ENCODE assay signal across 14 mouse cellular contexts in genomic region chr11:115841044-115841443, GRCm38 (mm10). TPM values are rescaled to one million over a fixed set of nuclear protein-coding genes. Genes with fewer than 3 reads are reported as not detected.
DNase-seq lines count a peak whose midpoint lies in the region; ATAC-seq and TF ChIP-seq lines count a peak whose summit lies in the region.
"Had no signal": no experiment of that assay in that cellular context is flagged by ENCODE, and none has a peak within 500 bp of the region (broad histone marks: within the 10 kb centered on the region; RNA-seq: fewer than 3 reads in every experiment).

No protein-coding gene starts in this region.

- 87% methylated on average over 6 of the region's 6 CpGs for WGBS in heart, embryonic 14.5 days
- WGBS in lung, embryonic 15.5 days: 85% methylated on average over 6 of the region's 6 CpGs
- WGBS in liver, postnatal 0 days (ENCODE audit: insufficient replicate concordance): 79% methylated on average over 6 of the region's 6 CpGs
- 82% methylated on average over 6 of the region's 6 CpGs for WGBS in hindbrain, embryonic 13.5 days

- TF ChIP-seq EP300 in liver, postnatal 0 days (IDR thresholded peaks at IDR 0.05; ENCODE audit: low read depth): no peak

- H3K4me1 ChIP-seq in heart, embryonic 14.5 days (ENCODE audit: control insufficient read depth in 2 of 2, insufficient read depth in 2 of 2, low read length in 2 of 2): peaks cover 56 to 69% of the 10 kb centered on the region in 2 experiments
- H3K4me1 ChIP-seq in lung, embryonic 15.5 days: peaks cover 72% of the 10 kb centered on the region
- peaks cover 32% of the 10 kb centered on the region for H3K4me1 ChIP-seq in liver, postnatal 0 days (ENCODE audit: insufficient read depth)
- H3K4me1 ChIP-seq in hindbrain, embryonic 13.5 days (replicated peaks): no peaks in the 10 kb centered on the region
- H3K4me1 ChIP-seq: hindbrain, embryonic 15.5 days had no signal

- TF ChIP-seq CTCF in liver, postnatal 0 days (IDR thresholded peaks at IDR 0.05; ENCODE audit: low read depth): peak; percentile 47

- no peak overlapping the region for H3K9ac ChIP-seq in heart, embryonic 14.5 days (ENCODE audit: low read length)
- no peak overlapping the region for H3K9ac ChIP-seq in lung, embryonic 15.5 days
- no peak overlapping the region for H3K9ac ChIP-seq in liver, postnatal 0 days (replicated peaks)
- no peak overlapping the region for H3K9ac ChIP-seq in hindbrain, embryonic 13.5 days
- H3K9ac ChIP-seq: hindbrain, embryonic 15.5 days; limb, embryonic 12.5 days had no signal

- no peak for ATAC-seq in heart, embryonic 14.5 days (ENCODE audit: insufficient number of reproducible peaks, insufficient read depth, low FRiP score, low read depth)
- no peak for ATAC-seq in lung, embryonic 15.5 days (ENCODE audit: borderline replicate concordance, extremely low read depth, low FRiP score, low TSS enrichment)
- ATAC-seq in liver, postnatal 0 days: no peak
- ATAC-seq in hindbrain, embryonic 13.5 days (ENCODE audit: low FRiP score): no peak

- no peak overlapping the region for H3K4me2 ChIP-seq in heart, embryonic 14.5 days (ENCODE audit: low read length)
- H3K4me2 ChIP-seq in lung, embryonic 15.5 days: no peak overlapping the region
- H3K4me2 ChIP-seq in liver, postnatal 0 days (ENCODE audit: low read depth, low read length): no peak overlapping the region
- no peak overlapping the region for H3K4me2 ChIP-seq in hindbrain, embryonic 13.5 days
- H3K4me2 ChIP-seq: hindbrain, embryonic 15.5 days had no signal

- H3K27me3 ChIP-seq in heart, embryonic 14.5 days (ENCODE audit: control insufficient read depth, insufficient read depth, low read length): no peaks in the 10 kb centered on the region
- H3K27me3 ChIP-seq in lung, embryonic 15.5 days: no peaks in the 10 kb centered on the region
- H3K27me3 ChIP-seq in liver, postnatal 0 days (ENCODE audit: insufficient read depth, low read length): no peaks in the 10 kb centered on the region
- H3K27me3 ChIP-seq in hindbrain, embryonic 13.5 days: no peaks in the 10 kb centered on the region
- H3K27me3 ChIP-seq: hindbrain, embryonic 15.5 days; limb, embryonic 12.5 days had no signal

- peaks cover 16% of the 10 kb centered on the region for H3K36me3 ChIP-seq in heart, embryonic 14.5 days (ENCODE audit: control insufficient read depth, insufficient read depth, low read length)
- H3K36me3 ChIP-seq in lung, embryonic 15.5 days: peaks cover 13% of the 10 kb centered on the region
- peaks cover 15% of the 10 kb centered on the region for H3K36me3 ChIP-seq in liver, postnatal 0 days (replicated peaks; ENCODE audit: insufficient read depth, low read length)
- no peaks in the 10 kb centered on the region for H3K36me3 ChIP-seq in hindbrain, embryonic 13.5 days
- H3K36me3 ChIP-seq: hindbrain, embryonic 15.5 days had no signal

- H3K4me3 ChIP-seq in heart, embryonic 14.5 days (ENCODE audit: control insufficient read depth in 1 of 2, insufficient read depth in 1 of 2, low read depth in 1 of 2, low read length in 2 of 2): no peak overlapping the region
- H3K4me3 ChIP-seq in lung, embryonic 15.5 days: no peak overlapping the region
- no peak overlapping the region for H3K4me3 ChIP-seq in liver, postnatal 0 days (ENCODE audit: low read depth, low read length)
- no peak overlapping the region for H3K4me3 ChIP-seq in hindbrain, embryonic 13.5 days
- H3K4me3 ChIP-seq: hindbrain, embryonic 15.5 days; limb, embryonic 12.5 days had no signal

- no peak for DNase-seq in heart, postnatal 10 days
- DNase-seq in lung, postnatal 25 days (ENCODE audit: low spot score): no peak
- DNase-seq in ZHBTc4 (ENCODE audit: low read depth, low spot score): peak; percentile 88
- no peak for DNase-seq in liver, postnatal 0 days
- DNase-seq in neural tube, embryonic 10.5 days (ENCODE audit: extremely low spot score, low spot score): no peak
- DNase-seq: adrenal gland, adult 2 months; cerebellum, adult 11 months had no signal

- intact Hi-C loops in heart, postnatal 10 days (cut with DNase I): loop anchor here (2.0 kb wide), 1 partner anchor 18 kb away; the partner anchor contains the start of gene Myo15b

- peaks cover 5% of the 10 kb centered on the region; the same call in 1 of the 2 replicates for H3K9me3 ChIP-seq in heart, embryonic 14.5 days (ENCODE audit: control insufficient read depth, low read length)
- 0 out of 2 replicates have a peak, but pooled peaks cover 4% of the 10 kb centered on the region for H3K9me3 ChIP-seq in lung, embryonic 15.5 days
- no peaks in the 10 kb centered on the region; the same call in 1 of the 2 replicates for H3K9me3 ChIP-seq in liver, postnatal 0 days (ENCODE audit: low read length)
- no peaks in the 10 kb centered on the region for H3K9me3 ChIP-seq in hindbrain, embryonic 13.5 days
- H3K9me3 ChIP-seq: hindbrain, embryonic 15.5 days had no signal

- H3K27ac ChIP-seq in heart, embryonic 14.5 days (replicated peaks in 1 of 2; ENCODE audit: control insufficient read depth in 1 of 2, insufficient read depth in 1 of 2, low read depth in 2 of 2, low read length in 2 of 2): peak overlapping the region; percentile 97 to 99
- H3K27ac ChIP-seq in lung, embryonic 15.5 days: peak overlapping the region; percentile 92
- peak overlapping the region; percentile 11; the same call in 1 of the 2 replicates for H3K27ac ChIP-seq in liver, postnatal 0 days (ENCODE audit: low read depth)
- H3K27ac ChIP-seq in hindbrain, embryonic 13.5 days: no peak overlapping the region
- H3K27ac ChIP-seq: hindbrain, embryonic 15.5 days had no signal

RNA-seq across cellular contexts. Expression of gene Myo15b, which starts 17.2 kb away (rescaled TPM):
- polyA plus RNA-seq in heart, embryonic 14.5 days (2014; fragmentation: Nextera tagmentation; extraction: Ambion mirVana): 0.09 and 0.22 TPM in 2 replicates
- under 1 TPM; 0.17 to 0.22 TPM for total RNA-seq in heart, postnatal 10 days (2021)
- 0.25 and 0.49 TPM in 2 replicates for polyA plus RNA-seq in lung, embryonic 15.5 days (2015; fragmentation: Nextera tagmentation; extraction: Ambion mirVana)
- 2.4 and 2.7 TPM in 2 replicates for polyA plus RNA-seq in liver, postnatal 0 days (2015; fragmentation: Nextera tagmentation; extraction: Ambion mirVana)
- not detected in 2 replicates for polyA plus RNA-seq in hindbrain, embryonic 13.5 days (2015; fragmentation: Nextera tagmentation; extraction: Ambion mirVana)
- total RNA-seq: gastrocnemius, adult 18-20 months had no signal
- polyA plus RNA-seq: forebrain, embryonic 11.5 days; limb, embryonic 12.5 days had no signal

RNA-seq across cellular contexts. Expression of gene Llgl2, which starts 17.2 kb away (rescaled TPM):
- polyA plus RNA-seq in heart, embryonic 14.5 days (2014; fragmentation: Nextera tagmentation; extraction: Ambion mirVana): 14.5 and 15.5 TPM in 2 replicates
- 10 to 100 TPM; 17.9 to 18.2 TPM for total RNA-seq in heart, postnatal 10 days (2021)
- polyA plus RNA-seq in lung, embryonic 15.5 days (2015; fragmentation: Nextera tagmentation; extraction: Ambion mirVana): 35.1 and 40.1 TPM in 2 replicates
- 15.1 and 20.9 TPM in 2 replicates for polyA plus RNA-seq in liver, postnatal 0 days (2015; fragmentation: Nextera tagmentation; extraction: Ambion mirVana)
- polyA plus RNA-seq in hindbrain, embryonic 13.5 days (2015; fragmentation: Nextera tagmentation; extraction: Ambion mirVana): 1.00 and 2.2 TPM in 2 replicates

RNA-seq across cellular contexts. Expression of gene Tsen54, which starts 26.5 kb away (rescaled TPM):
- 18.9 and 24.2 TPM in 2 replicates for polyA plus RNA-seq in heart, embryonic 14.5 days (2014; fragmentation: Nextera tagmentation; extraction: Ambion mirVana)
- 10 to 100 TPM; 10.5 to 15.0 TPM for total RNA-seq in heart, postnatal 10 days (2021)
- polyA plus RNA-seq in lung, embryonic 15.5 days (2015; fragmentation: Nextera tagmentation; extraction: Ambion mirVana): 37.3 and 43.0 TPM in 2 replicates
- polyA plus RNA-seq in liver, postnatal 0 days (2015; fragmentation: Nextera tagmentation; extraction: Ambion mirVana): 7.7 and 8.8 TPM in 2 replicates
- polyA plus RNA-seq in hindbrain, embryonic 13.5 days (2015; fragmentation: Nextera tagmentation; extraction: Ambion mirVana): 24.5 and 25.4 TPM in 2 replicates

RNA-seq across cellular contexts. Expression of gene Caskin2, which starts 27.6 kb away (rescaled TPM):
- polyA plus RNA-seq in heart, embryonic 14.5 days (2014; fragmentation: Nextera tagmentation; extraction: Ambion mirVana): 21.0 and 21.1 TPM in 2 replicates
- 10 to 100 TPM; 59.4 to 60.9 TPM for total RNA-seq in heart, postnatal 10 days (2021)
- 19.0 and 19.6 TPM in 2 replicates for polyA plus RNA-seq in lung, embryonic 15.5 days (2015; fragmentation: Nextera tagmentation; extraction: Ambion mirVana)
- polyA plus RNA-seq in liver, postnatal 0 days (2015; fragmentation: Nextera tagmentation; extraction: Ambion mirVana): 3.2 and 3.3 TPM in 2 replicates
- polyA plus RNA-seq in hindbrain, embryonic 13.5 days (2015; fragmentation: Nextera tagmentation; extraction: Ambion mirVana): 11.6 and 11.8 TPM in 2 replicates

RNA-seq across cellular contexts. Expression of gene Smim5, which starts 58.7 kb away (rescaled TPM):
- 48.5 and 51.5 TPM in 2 replicates for polyA plus RNA-seq in heart, embryonic 14.5 days (2014; fragmentation: Nextera tagmentation; extraction: Ambion mirVana)
- total RNA-seq in heart, postnatal 10 days (2021): 10 to 100 TPM; 28.7 to 43.3 TPM
- 3.6 and 4.8 TPM in 2 replicates for polyA plus RNA-seq in lung, embryonic 15.5 days (2015; fragmentation: Nextera tagmentation; extraction: Ambion mirVana)
- 16.8 and 21.5 TPM in 2 replicates for polyA plus RNA-seq in liver, postnatal 0 days (2015; fragmentation: Nextera tagmentation; extraction: Ambion mirVana)
- polyA plus RNA-seq in hindbrain, embryonic 13.5 days (2015; fragmentation: Nextera tagmentation; extraction: Ambion mirVana): 2.0 and 2.7 TPM in 2 replicates
